Mouse (Mus musculus) kidney, postnatal 0 days (tissue): Measurements from ENCODE around the gene Rapgef3. TPM values are rescaled to one million over a fixed set of nuclear protein-coding genes. Genes with fewer than 3 reads are reported as not detected.

ENCODE experiments used
- ATAC-seq: fragments of 200-750 bp; cut with Nextera tagmentation; replicated peaks from 2 replicates; pipeline ENCODE4 v1.8.0; 2017; ENCODE audit warnings: low read depth, moderate number of reproducible peaks, moderate TSS enrichment, moderate library complexity; ENCODE audit not compliant: low FRiP score
- DNase-seq: peaks from one replicate; pipeline ENCODE4 v3.0.0-alpha.2; 2016; ENCODE audit warnings: low spot score
- H3K27ac ChIP-seq: fragments of 300-500 bp; sonication (generic); 2 replicates; pipeline ENCODE4 v1.5.1; 2014; ENCODE audit warnings: mild to moderate bottlenecking
- H3K27me3 ChIP-seq: fragments of 300-500 bp; sonication (generic); 2 replicates; pipeline ENCODE4 v1.6.1; 2014; ENCODE audit warnings: low read length, mixed read lengths; ENCODE audit not compliant: insufficient read depth
- H3K36me3 ChIP-seq: fragments of 300-500 bp; sonication (generic); 2 replicates; pipeline ENCODE4 v1.6.1; 2014; ENCODE audit warnings: low read length, mixed read lengths; ENCODE audit not compliant: insufficient read depth
- H3K4me1 ChIP-seq: fragments of 300-500 bp; sonication (generic); replicated peaks from 2 replicates; pipeline ENCODE4 v1.6.1; 2014; ENCODE audit warnings: antibody characterized with exemption, low read length, mixed read lengths; ENCODE audit not compliant: insufficient read depth
- H3K4me2 ChIP-seq: fragments of 300-500 bp; sonication (generic); 2 replicates; pipeline ENCODE4 v1.6.1; 2014; ENCODE audit warnings: mild to moderate bottlenecking, low read length, moderate library complexity, mixed read lengths
- H3K4me3 ChIP-seq: fragments of 300-500 bp; sonication (generic); replicated peaks from 2 replicates; pipeline ENCODE4 v1.5.1; 2014; ENCODE audit warnings: low read depth, low read length
- H3K9ac ChIP-seq: fragments of 300-500 bp; sonication (generic); 2 replicates; pipeline ENCODE4 v1.6.1; 2014; ENCODE audit warnings: low read depth, low read length
- H3K9me3 ChIP-seq: fragments of 300-500 bp; sonication (generic); replicated peaks from 2 replicates; pipeline ENCODE4 v1.6.1; 2016; ENCODE audit warnings: low read length, inconsistent platforms, mixed read lengths
- CTCF ChIP-seq: IDR thresholded peaks from 2 replicates; pipeline ENCODE4 v1.5.1; 2016; ENCODE audit warnings: antibody characterized with exemption, low read depth, mild to moderate bottlenecking, moderate library complexity
- WGBS: fragments of 180-500 bp; shearing (Covaris S2); extraction: QIAGEN DNeasy Blood & Tissue Kit; methylation state at CpG from one replicate; pipeline ENCODE4 v1.1.7; 2014; 5-methylcytosine and 5-hydroxymethylcytosine counted together
- polyA plus RNA-seq: library from polyadenylated mRNA; unstranded; fragments of >200 nt; fragmentation: Nextera tagmentation; extraction: Ambion mirVana; gene quantifications from 2 replicates; pipeline ENCODE4 v1.2.1, GENCODE M21; 2015

Gene Rapgef3
- polyA plus RNA-seq, 1 experiment from 2014 or later, result 27.5 TPM

DNA sequence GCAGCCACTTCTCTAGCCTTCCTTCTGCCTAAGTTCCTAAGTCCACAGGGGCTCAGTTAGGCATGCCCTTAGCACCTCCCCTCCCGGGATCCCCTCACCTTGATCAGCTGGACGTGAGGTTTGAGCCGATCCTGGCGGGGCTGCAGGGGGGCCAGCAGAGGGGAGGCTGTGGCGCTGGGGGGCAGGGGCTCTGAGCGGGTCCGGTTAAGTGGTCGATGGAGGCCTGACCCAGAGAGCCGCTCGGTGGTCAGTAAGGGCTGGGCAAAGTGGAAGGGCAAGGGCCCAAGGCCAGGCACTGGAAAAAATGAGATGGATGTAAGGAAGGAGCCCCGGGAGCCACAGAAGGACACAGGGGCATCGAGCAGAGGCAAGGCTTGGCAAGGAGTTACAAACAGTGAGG is 40.1 kb upstream of the Rapgef3 start:
- H3K27me3 ChIP-seq, result no peaks in the 10 kb centered on the region
- no peak overlapping the region for H3K27ac ChIP-seq
- H3K36me3 ChIP-seq, result peaks cover 35% of the 10 kb centered on the region
- H3K9me3 ChIP-seq, result no peaks in the 10 kb centered on the region
- no peak for DNase-seq
- peaks cover 7% of the 10 kb centered on the region; the same call in 1 of the 2 replicates for H3K4me1 ChIP-seq
- WGBS, result 82% methylated on average over 12 of the region's 12 CpGs
- ATAC-seq, result no peak
- no peak for TF ChIP-seq CTCF
- no peak overlapping the region for H3K9ac ChIP-seq
- H3K4me2 ChIP-seq, result no peak overlapping the region
- H3K4me3 ChIP-seq, result no peak overlapping the region

DNA sequence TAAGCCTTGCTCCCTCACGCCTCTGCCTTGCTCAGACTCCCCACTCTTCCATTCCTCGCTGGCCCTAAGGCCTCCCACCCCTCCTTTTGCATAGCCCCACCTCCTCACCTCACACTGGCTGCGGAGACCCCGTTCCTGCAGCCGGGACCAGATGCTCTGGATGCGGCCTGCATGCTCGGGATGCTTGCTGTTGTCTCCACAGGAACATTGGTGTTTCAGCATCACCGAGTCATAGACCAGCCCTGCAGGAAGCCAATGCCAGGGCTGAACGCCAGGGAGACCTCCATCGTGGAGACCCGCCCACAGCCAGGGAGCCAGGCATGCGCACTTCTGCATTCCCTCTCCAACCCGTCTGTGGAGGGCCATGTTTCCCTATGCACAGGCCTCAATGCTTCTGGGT is 34.8 kb upstream of the Rapgef3 start:
- ATAC-seq, result no peak
- H3K4me2 ChIP-seq, result no peak overlapping the region
- H3K4me3 ChIP-seq, result no peak overlapping the region
- H3K27me3 ChIP-seq, result no peaks in the 10 kb centered on the region
- DNase-seq, result no peak
- peaks cover 47% of the 10 kb centered on the region for H3K36me3 ChIP-seq
- no peaks in the 10 kb centered on the region for H3K4me1 ChIP-seq
- no peak overlapping the region for H3K27ac ChIP-seq
- no peak overlapping the region for H3K9ac ChIP-seq
- H3K9me3 ChIP-seq, result no peaks in the 10 kb centered on the region
- 33% methylated on average over 13 of the region's 13 CpGs for WGBS
- no peak for TF ChIP-seq CTCF

DNA sequence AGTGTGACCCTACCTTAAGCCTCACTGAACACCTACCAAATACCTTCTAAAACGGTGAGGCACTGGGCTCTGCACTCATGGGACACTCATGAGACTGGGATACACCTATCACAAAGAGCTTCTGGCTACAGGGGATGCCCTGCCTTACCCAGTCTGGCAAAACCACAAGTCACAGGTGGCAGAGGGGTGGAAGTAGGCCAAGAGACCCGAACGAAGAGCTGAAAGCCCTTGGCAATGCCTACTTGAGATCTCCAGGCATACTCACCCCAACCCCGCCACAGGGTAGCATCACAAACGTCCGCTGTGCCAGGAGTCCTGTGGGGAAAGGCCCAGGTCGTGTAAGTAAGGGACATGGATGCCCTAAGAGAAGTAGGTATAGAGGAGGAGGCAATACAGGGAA is 34.0 kb upstream of the Rapgef3 start:
- TF ChIP-seq CTCF, result no peak
- Histone ChIP-seq H3K27me3 (no peaks in the 10 kb centered on the region), H3K27ac (no peak overlapping the region), H3K4me2 (no peak overlapping the region), H3K9me3 (no peaks in the 10 kb centered on the region), H3K9ac (no peak overlapping the region), H3K36me3 (peaks cover 47% of the 10 kb centered on the region), H3K4me1 (no peaks in the 10 kb centered on the region), H3K4me3 (no peak overlapping the region)
- DNase-seq (no peak), ATAC-seq (no peak)
- WGBS, result 91% methylated on average over 7 of the region's 7 CpGs

DNA sequence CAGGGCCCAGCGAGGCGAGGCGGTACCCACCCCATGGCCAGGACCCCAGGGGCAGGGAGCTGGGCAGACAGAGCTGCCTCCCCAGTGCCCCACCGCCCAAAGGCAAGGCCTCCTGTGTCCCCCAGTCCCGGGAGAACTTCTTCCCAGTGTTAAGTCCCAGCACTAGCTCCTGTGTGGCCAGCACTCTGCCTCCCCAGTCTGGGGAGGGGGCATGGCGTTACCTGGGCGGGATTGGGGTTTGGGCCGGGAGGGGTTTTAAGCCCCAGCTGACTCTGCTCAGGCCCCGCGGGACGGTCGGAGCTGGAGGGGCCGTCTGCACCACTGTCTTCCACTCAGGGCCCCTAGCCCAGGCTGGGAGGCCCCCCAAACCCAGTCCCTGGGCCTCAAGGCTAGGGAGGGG is 33.1 kb upstream of the Rapgef3 start:
- Histone ChIP-seq H3K27ac (no peak overlapping the region), H3K27me3 (no peaks in the 10 kb centered on the region), H3K9me3 (no peaks in the 10 kb centered on the region), H3K9ac (no peak overlapping the region), H3K4me2 (no peak overlapping the region), H3K4me3 (no peak overlapping the region), H3K36me3 (peaks cover 49% of the 10 kb centered on the region), H3K4me1 (no peaks in the 10 kb centered on the region)
- DNase-seq (no peak), ATAC-seq (no peak)
- no peak for TF ChIP-seq CTCF
- 87% methylated on average over 13 of the region's 13 CpGs for WGBS

DNA sequence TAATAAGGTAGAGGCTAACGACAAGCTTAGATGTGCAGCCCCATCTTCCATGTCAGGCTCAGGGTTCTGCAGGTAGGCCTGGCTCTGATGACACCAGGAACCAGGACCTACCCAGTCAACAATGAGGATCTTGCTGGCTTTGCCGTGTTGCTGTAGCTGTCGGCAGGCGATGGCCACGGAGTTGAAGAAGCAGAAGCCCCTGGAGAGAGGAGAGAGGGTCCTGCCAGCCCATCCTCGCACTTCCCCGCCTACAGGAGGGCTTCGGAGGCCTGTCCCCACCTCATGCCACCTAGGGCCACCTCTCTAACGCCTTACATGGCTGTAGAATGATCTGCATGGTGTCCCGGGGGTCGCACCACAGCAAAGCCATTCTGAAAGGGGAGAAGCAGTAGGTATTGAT is 31.7 kb upstream of the Rapgef3 start:
- peaks cover 62% of the 10 kb centered on the region for H3K36me3 ChIP-seq
- no peak overlapping the region for H3K4me3 ChIP-seq
- H3K4me2 ChIP-seq, result no peak overlapping the region
- ATAC-seq (no peak), DNase-seq (no peak)
- no peaks in the 10 kb centered on the region for H3K27me3 ChIP-seq
- H3K9ac ChIP-seq, result no peak overlapping the region
- H3K9me3 ChIP-seq, result no peaks in the 10 kb centered on the region
- no peak overlapping the region for H3K27ac ChIP-seq
- H3K4me1 ChIP-seq, result no peaks in the 10 kb centered on the region
- WGBS, result 88% methylated on average over 11 of the region's 11 CpGs
- TF ChIP-seq CTCF, result no peak

DNA sequence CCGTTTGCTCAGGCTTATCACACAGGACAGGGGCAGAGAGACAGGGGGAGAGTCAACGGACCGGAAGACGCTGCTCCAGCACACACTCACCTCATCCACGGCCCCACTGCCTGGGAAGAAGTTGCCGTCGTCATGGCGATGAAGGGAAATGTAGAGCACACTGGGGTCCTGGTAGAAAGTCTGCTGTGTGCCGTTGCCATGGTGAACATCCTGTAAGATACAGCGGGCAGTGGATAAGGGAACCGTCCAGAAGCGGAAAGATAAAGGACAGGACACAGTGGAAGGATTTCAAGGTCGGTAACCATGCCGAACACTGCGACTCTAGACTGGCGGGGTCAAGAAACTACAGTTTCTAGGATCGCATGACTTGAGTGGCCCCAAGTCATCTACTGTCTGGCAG is 30.4 kb upstream of the Rapgef3 start:
- H3K9me3 ChIP-seq, result no peaks in the 10 kb centered on the region
- H3K36me3 ChIP-seq, result peaks cover 74% of the 10 kb centered on the region
- H3K9ac ChIP-seq, result no peak overlapping the region
- H3K4me2 ChIP-seq, result no peak overlapping the region
- no peak overlapping the region for H3K4me3 ChIP-seq
- no peaks in the 10 kb centered on the region for H3K4me1 ChIP-seq
- DNase-seq (no peak), ATAC-seq (no peak)
- no peak for TF ChIP-seq CTCF
- H3K27me3 ChIP-seq, result no peaks in the 10 kb centered on the region
- WGBS, result 70% methylated on average over 17 of the region's 17 CpGs
- no peak overlapping the region for H3K27ac ChIP-seq

DNA sequence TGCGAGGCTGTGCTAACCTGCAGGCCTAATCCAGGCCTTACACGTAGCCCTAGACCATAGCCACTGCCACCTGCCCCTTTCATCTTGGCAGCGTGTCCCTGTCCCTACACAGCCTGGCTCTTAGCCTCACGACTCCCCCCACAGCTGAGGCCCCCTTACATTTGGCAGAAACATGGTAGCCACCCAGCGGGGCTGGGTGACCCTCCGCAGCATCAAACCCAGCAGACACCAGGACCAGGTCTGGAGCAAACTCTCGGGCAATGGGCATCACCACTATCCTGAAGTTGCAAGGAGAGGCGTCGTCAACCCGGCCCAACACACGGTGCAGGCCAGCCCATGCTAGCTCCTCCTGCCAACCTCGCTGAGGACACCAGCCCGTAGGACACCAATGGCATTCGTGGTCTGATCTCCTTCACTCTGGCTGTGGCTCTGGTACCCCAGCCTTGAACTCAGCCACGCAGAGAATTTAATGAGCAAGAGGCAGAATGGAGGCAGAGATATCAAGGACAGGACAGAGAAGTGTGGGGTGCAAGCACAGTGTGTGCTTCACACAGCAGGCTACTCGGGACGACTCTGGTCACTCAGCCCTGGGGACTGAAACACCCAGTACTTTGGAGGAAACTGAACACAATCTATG is 29.0 kb upstream of the Rapgef3 start:
- Histone ChIP-seq H3K36me3 (peaks cover 73% of the 10 kb centered on the region), H3K4me1 (no peaks in the 10 kb centered on the region), H3K27me3 (no peaks in the 10 kb centered on the region), H3K9me3 (no peaks in the 10 kb centered on the region), H3K4me3 (no peak overlapping the region), H3K9ac (no peak overlapping the region), H3K27ac (no peak overlapping the region), H3K4me2 (no peak overlapping the region)
- no peak for TF ChIP-seq CTCF
- DNase-seq (no peak), ATAC-seq (no peak)
- WGBS, result 94% methylated on average over 17 of the region's 17 CpGs
